Mouse (Mus musculus) ES-Bruce4 (cell line): Measurements from ENCODE around the gene Plcl1.

Experiments
- CTCF ChIP-seq: IDR thresholded peaks from one replicate; pipeline ENCODE4 v1.8.1; 2011; ENCODE audit warnings: low read depth, low read length
- POLR2A ChIP-seq: IDR thresholded peaks from one replicate; pipeline ENCODE4 v1.8.1; 2011; ENCODE audit warnings: low read length; ENCODE audit not compliant: insufficient read depth

DNA sequence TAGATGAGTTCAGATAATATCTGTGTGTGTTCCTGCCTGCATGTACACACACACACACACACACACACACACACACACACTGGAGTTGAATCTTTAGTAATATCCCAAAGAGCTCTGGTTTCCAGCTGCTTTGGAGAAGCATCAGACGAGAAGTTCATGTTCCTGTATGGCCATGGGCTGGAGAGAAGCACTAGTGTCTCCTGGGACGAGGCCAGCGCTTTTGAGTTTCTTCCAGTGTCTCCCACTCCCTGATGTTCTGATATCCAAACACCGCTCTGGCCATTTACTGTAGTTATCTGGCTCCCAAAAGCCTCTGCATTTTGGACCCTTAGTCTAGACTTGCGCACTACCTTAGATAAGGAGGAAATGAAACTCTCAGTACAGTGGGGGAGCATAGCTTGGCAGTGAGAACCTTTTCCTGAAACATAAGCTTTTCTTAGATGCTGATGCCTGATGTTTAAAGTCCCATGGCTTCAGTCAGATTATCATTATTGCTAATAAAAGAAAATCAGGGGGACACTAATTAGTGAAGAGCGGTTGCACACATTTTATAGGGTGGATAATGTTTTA is 207.1 kb downstream of the Plcl1 start:
- TF ChIP-seq CTCF: no peak
- TF ChIP-seq POLR2A: no peak
